Mouse (Mus musculus) frontal cortex, postnatal 14 days (tissue): ENCODE results near the gene Itga10.
A peak's percentile ranks its signal among the peaks of the same experiment; 100 is the strongest.
"Not testable (repeated sequence)": the region's sequence is repeated elsewhere in the genome, so short reads cannot be mapped to it uniquely, and the experiment has no call there.

Experiments used
- DNase-seq, 2 experiments: peaks; one replicate each; pipeline ENCODE4 v3.0.0; 2022; ENCODE audit warnings: low spot score in 2 of 2

Gene Itga10

DNA sequence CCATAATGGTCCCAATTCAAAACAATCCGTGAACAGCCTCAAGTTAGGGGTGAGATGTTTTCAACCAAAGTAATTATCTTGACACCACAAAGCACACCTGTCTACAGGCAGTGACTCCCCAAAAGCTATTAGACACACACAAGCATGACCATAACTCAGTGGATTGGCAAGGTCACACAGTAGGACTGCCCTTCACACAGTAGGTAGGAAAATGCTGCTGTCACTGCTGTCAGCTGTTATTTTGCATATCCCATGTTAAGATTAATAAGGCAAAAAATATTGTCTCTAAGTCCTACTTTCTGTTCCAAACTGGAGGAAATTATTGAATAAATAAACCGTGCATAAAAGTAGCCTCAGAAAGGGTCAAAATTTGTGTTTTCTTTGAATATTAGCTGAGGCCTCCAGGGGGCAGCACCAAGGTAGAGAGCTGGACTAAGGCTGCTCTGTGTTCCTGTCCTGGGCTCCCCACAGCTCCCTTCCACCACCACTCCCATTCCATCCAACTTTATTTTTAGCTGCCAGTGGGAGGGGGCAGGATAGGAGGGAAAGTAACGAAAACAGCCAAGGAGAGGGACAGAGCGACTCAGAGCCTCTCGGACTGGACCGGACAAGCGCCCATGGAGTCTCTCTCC, at the start of gene Itga10:
Gene Itga10, plus strand, starts transcription at position 567 of the 632 bp plus-strand sequence.
- no peak for DNase-seq

DNA sequence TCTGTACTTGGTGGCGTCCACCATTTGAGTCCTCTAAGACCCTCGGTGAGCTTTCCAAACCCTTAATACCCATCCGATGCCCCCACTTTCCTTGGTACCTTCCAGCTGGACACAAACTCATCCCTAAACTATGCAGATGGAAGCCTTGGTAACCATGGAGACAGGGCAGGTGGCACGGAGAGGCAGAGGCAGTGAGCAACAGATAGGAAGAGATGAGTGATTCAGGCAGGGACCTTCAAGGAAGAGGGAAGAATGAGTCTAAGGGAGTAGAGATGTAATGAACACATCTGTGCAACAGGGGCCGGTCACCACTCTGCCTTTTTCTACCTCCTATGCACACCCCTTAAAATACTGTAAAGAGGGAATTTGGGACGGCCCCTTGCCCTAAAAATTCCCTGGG, 49.7 kb upstream of the Itga10 start:
- DNase-seq: peak in 1 of 2 experiments; percentile 40

DNA sequence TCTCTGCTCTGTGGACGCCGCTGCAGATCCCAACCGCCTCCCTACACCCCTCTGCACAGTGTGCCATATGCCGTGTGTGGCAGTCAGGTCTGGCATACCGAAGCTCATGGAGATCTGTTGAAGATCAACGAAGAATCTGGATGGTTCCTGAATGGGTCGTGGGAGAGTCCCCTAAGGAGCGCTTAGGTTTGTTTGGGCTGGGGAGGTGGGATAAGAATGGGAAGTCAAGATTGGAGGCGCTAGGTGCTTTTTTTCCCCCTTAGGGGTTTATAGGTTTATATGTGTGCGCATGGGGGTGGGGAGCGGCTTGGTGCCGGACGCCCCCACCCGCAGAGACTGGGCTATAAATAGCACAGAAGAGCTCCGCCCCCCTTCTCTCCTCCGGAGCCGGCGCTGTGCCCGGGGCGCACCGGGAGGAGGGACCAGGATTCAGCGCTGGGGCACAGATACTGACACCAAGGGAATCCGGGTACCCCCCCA, 49.1 kb upstream of the Itga10 start, which contains the start of gene Ankrd34a:
Gene Ankrd34a, plus strand, starts transcription at position 409 of the 480 bp plus-strand sequence.
- DNase-seq: peak; percentile 71 to 75

DNA sequence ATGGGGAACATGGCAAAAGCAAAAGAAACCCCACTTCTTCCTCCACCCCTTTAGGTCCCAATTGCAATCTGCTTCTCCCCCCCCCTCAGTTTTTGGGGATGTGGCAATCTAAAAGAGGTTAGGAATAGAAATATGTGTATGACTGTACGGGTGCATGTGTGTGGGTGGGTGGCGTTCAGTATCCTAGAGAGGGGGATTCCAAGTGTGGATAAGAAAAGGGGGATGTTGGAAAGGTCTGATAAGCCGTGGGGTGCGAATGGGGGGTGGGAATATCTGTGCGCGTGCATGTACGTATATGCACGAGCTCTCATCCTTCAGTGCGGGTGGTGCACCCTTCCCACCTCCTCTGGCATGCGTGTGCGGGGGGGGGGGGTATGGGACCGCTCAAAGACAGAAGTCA, 48.5 kb upstream of the Itga10 start:
- peak in 1 of 2 experiments; percentile 34 for DNase-seq

DNA sequence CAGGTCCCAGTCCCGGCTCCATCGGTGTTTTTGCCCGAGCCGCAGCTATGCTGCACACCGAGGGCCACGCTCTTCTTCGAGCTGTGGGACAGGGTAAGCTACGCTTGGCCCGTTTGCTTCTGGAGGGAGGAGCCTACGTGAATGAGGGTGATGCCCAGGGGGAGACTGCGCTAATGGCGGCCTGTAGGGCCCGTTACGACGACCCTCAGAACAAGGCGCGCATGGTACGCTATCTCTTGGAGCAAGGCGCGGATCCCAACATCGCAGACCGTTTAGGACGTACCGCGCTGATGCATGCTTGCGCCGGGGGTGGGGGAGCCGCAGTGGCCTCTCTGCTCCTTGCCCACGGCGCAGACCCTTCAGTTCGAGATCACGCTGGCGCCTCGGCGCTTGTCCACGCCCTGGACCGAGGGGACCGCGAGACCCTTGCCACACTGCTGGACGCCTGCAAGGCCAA, 47.9 kb upstream of the Itga10 start:
- DNase-seq: peak; percentile 33 to 47

DNA sequence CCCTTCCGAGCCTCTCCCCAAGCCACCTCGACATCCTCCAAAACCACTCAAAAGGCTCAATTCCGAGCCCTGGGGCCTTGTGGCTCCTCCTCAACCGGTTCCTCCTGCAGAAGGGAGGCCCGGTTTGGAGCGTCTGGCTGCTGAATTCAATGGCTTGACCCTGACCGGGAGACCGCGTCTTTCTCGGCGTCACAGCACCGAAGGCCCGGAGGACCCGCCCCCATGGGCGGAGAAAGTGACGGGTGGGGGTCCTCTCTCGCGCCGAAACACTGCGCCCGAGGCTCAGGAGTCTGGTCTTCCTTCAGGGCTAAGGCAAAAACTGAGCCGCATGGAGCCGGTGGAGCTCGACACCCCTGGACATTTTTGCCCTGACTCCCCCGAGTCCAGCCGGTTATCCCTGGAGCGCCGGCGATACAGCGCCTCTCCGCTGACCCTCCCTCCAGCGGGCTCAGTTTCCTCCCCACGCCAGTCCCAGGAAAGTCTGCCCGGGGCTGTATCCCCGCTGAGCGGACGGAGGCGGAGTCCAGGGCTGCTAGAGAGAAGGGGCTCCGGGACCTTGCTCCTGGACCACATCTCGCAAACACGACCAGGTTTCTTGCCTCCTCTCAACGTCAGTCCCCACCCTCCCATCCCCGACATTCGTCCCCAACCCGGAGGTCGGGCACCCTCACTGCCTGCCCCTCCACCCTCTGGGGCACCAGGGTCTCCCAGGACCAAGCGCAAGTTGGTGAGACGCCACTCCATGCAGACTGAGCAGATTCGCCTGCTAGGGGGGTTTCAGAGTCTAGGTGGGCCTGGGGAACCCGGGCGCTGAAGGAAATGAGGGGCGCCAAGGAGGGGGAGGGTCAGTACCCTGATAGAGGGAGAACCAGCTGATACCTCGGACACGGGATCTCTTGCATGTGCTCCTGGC, 47.0 kb upstream of the Itga10 start:
- DNase-seq: peak; percentile 53 to 61

DNA sequence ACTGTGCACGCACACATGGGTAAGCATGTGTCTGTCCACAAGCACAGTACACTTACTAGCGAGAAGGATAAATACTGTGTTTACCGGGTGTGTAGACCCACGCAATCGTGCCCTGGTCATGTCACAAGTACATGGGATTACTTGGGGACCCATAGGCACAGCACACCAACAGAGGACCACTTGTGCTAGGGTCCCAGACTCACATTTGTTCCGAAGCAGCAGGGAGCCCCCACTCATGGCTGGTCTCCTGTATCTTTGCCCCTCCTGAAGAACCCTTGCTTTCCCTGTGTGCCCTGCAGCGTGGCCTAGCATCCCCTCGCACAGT, 46.4 kb upstream of the Itga10 start:
- no peak for DNase-seq

DNA sequence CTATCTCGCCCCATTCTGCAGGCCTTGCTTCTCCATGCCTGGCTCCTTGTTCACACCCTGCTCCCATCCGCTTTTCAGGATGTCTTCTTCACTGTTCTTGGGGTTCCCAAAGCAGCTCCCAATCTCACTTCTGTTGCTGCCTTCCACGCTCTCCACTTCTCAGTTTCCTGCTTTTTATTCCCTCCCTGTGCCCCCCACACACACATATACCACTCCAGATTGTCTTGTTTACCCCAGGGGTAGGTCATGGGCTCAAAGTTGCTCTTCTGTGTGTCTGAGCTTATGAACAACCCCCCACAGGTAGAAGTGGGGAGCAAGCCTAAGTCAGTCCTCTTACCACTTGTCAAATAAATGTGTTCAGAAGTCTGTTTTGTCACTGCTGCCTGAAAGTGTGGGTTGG, 46.0 kb upstream of the Itga10 start:
- no peak for DNase-seq

DNA sequence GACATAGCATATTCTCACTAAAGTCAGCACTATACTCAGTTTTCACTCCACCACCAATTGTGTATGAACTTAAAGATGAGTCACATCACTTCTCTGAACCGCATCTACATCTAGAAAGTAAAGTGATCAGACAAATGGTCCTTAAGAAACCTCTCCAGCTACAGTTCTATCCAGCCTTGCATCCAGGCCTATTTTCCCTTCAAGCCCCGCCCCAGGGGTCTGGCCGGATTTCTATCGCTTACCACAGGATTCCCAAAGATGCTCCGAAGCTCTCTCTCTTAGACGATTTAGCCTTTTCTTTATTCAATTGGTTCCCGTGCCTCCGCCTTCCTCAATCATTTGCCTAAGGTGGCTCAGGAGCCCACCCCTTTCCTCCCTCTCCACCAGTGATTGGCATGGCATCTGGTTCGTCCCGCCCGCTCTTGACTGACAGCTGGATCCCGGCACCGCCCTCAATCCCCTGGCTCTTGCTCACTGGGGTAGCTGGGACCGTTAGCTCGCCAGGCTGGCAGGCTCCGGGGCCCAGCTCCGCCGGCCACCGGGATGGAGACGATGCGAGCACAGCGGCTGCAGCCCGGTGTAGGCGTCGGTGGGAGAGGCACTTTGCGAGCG, 44.6 kb upstream of the Itga10 start, which contains the start of gene Lix1l:
Gene Lix1l, plus strand, starts transcription at position 511 of the 612 bp plus-strand sequence.
- peak; percentile 92 for DNase-seq

DNA sequence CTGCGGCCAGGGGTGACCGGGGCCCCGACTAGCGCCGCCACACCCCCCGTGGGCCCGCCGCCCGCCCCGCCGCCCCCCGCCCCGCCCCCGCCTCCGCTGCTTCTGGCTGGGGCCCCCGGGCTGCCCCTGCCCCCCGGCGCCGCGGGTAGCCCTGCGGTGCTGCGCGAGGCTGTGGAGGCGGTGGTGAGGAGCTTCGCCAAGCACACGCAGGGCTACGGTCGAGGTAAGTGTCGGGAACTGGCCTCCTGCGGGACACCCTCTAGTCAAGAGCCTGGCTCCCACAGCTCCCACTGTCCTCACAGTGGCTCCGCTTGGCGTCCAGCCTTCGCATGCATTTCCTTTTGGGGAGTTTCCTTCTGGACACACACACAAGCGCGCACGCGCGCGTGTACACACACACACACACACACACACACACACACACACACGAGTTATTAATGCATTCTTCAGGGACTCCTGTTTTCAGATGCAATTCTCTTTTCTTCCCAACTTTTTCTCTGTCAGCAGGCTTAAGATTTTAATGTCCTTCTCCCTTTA, 44.1 kb upstream of the Itga10 start:
- DNase-seq: peak; percentile 55

DNA sequence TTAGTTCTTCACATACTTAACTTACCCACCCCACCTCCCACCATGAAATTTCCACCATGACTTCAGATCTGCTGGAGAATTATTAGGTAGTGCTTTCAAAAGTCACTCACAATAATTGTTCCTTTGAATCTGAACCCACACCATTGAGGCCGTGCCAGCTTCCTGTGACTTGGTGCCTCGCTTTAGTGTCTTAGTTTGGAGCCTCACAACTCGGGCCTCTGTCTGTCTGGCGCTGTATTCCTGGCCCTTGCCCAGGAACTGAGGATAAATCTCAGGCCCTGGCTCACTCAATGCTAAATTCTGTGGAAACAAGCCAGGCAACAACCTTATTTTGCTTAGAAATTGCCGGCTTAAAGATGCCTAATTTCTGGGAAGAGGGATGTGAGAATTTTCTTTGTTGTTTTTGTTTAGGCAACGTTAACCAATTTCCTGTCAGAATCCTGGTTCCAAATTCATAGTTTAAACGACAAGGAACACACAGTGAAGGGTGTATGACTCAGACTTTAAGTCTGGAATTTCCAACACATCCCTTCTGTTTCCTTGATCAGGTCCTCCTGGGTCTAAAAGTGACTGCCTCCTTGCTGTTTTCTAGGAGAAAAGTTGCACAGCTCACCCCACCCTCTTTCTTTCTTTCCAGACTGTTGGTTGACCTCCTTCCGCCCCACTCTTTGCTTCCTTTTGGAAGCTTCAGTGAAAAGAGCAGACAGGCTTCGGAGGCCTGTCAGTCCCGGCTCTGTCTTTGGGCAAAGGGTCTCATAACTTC, 43.3 kb upstream of the Itga10 start:
- no peak for DNase-seq

DNA sequence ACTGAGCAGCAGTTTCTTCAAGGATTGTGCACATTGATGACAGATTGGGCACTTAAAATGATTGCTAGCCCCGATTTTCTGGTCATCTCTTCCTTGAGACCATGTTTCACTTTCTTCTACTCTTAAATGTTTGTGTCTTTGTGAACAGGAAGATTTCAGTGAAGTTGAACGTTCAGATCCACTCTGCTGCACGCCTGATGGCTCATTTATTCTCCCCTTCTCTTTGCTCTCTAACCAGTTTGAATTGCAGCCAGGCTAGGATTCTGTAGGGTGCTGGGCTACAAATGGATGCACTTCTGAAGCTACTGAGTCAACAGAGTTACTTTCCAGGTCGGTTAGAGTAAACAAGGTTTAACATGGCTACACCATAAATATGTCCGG, 42.7 kb upstream of the Itga10 start:
- no peak for DNase-seq

DNA sequence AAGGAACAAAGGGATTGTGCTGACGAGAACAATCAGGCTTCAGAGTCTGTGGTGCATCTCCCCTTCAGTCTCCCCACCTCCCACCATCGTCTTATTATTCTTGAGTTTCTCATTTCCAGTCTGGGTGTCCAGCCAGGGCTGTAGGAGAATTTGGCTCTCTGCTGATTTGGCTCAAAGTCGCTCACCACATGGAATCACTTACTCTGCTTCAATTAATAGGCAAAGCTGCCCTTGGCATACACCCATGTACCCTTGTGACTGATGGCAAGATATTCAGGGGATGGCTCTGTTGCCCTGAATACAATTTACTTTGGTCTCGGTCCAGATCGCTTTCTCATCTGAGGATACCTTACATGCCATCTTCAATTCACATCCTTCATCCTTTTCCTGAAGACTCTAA, 42.1 kb upstream of the Itga10 start:
- no peak for DNase-seq

DNA sequence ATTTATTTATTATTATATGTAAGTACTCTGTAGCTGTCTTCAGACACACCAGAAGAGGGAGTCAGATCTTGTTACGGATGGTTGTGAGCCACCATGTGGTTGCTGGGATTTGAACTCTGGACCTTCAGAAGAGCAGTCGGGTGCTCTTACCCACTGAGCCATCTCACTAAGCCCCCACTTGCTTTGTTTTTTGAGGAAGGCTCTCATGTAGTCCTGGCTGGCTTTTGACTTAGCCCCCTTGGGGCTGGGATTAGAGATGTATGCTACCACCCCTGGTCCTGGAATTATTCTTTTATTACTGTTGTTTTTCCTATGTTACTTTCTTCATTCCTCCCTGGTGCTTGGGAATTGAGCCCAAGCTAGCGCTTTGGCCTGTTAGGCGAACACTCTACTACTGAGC, 39.4 kb upstream of the Itga10 start:
- not testable (repeated sequence) for DNase-seq

DNA sequence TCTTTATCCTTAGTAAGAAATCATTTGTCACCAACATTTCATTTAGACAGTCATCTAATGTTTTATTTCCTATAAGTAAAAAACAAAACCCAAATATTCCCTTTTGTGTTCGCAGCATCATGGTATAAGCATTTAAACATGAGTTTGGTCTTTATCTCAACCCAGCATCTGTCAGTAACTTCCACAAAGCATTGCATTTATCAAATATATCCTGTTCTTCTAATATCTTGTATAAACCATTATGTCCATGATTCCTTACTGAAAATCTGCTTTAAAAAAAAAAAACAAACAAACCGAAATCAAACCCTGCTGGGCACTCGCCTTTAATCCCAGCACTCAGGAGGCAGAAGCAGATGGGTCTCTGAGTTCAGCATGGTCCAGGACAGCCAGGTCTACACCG, 38.8 kb upstream of the Itga10 start:
- DNase-seq: no peak

DNA sequence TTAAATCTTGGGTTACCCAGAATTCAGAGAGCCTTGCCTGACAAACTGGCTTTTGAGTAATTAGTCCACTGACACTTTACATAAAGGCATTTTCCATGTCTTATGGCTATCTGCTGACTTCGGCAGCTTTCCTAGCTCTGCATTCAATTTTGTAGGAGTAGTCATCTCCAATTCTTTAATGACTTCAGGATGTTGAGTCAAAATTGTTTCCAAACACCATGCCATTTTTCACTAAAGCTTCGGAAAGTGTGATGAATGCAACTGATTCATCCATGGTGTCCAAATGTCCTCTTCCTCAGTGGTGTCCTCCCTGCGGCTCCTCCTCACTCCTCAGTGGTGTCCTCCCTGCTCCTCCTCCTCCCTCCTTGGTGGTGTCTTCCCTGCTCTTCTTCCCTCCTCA, 27.4 kb upstream of the Itga10 start:
- DNase-seq: no peak

DNA sequence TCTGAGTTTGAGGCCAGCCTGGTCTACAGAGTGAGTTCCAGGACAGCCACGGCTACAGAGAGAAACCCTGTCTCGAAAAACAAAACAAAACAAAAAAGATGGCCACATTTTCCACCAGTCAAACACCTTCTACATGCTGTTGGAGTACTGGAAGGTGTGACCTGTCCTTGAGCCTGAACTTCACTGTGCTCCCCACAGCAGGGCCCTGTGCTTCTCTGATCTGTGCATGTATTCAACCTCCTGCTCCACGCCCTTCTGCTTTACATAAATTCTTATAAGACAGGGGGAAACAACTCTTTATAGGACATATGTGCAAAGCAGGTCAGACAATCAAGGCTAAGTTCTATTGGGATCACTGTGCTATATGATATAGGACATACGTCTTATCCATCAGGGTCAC, 22.2 kb upstream of the Itga10 start:
- no peak for DNase-seq

DNA sequence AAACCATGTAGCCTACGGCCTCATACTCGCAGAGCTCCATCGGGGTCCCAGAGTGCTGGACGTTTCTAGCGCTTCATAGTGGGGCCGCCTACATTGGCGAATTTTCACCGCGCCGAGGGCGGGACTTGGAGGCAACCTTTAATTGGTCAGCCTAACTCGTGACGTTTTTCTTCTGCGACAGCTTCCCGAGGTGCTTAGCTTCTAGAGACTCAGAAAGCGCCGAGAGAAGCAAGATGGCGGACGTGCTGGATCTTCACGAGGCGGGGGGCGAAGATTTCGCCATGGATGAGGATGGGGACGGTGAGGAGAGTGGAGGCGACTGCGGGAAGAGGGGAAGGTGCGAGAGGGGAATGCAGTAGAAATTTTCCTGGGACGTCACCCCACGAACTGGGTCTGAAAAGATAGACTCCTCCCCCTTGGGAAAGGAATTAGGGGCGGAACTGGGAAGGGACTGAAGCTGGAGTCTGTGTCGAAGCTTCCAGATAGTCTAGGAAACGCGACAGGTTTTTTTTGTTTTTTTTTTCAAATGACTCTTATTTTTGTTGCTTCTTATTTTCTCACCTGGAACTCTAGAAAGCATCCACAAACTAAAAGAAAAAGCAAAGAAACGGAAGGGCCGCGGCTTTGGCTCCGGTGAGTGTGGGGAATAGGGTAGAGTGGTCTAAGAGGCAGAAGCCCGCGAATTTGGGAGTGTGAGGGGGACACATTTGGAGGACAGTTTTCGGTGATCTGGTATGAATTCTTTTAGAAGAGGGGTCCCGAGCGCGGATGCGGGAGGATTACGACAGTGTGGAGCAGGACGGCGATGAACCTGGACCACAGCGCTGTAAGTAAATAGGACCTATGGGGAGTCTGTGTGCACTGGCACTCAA, 15.4 kb upstream of the Itga10 start, which contains the start of gene Rbm8a:
Gene Rbm8a, plus strand, starts transcription at position 205 of the 872 bp plus-strand sequence.
- peak; percentile 95 for DNase-seq

DNA sequence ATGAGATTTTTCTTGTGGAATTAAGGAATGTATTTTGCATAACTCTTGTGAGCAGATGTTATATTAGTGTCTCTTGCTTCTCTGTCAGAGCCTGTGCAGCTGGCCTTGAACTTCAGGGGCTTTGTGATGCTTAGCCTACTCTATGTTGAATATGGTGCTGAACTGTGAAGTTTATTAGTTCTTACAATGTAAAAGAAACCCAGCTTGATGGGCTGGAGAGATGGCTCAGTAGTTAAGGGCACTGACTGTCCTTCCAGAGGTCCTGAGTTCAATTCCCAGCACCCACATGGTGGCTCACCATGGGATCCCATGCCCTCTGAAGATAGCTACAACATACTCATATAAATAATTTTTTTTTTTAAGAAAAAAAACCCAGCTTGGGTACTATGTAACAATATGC, 13.3 kb upstream of the Itga10 start:
- no peak for DNase-seq

DNA sequence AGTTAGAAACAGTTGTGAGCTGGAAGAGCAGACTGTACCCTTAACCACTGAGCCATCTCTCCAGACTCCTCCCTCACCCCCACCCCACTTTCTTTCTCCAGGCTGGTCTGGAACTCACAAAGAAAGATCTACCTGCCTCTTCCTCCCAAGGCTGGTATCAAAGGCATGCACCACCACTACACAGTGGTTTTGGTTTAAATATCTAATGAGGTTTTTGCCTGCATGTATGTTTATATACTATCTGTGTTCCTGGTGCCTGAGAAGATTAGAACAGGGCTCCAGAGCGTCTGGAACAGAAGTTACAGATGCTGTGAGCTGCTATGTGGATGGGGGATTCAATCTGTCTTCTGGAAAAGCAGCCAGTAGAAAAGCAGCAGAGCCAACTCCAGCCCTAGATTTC, 11.4 kb upstream of the Itga10 start:
- no peak for DNase-seq
